Mouse (Mus musculus) gastrocnemius, adult 18-20 months (tissue): ENCODE measurements around the gene Gm10134. TPM values are rescaled to one million over a fixed set of nuclear protein-coding genes. Genes with fewer than 3 reads are reported as not detected.

Experiments used
- DNase-seq: peaks from one replicate; pipeline ENCODE4 v3.0.0; 2021; ENCODE audit warnings: low spot score
- total RNA-seq, 2 experiments: library from RNA; stranded (reverse); gene quantifications; 2 replicates each; pipeline ENCODE4 v1.2.3; 2021

Gene Gm10134
- total RNA-seq, 2 experiments from 2014 or later: 0.74 TPM; not detected in 1

GRCm38 (mm10) chr2:28530311-28530710 is 24.4 kb downstream of the Gm10134 start:
- DNase-seq: no peak

- DNase-seq: peak; percentile 91
Measured at GRCm38 (mm10) chr2:28532938-28533771, 27.3 kb downstream of the Gm10134 start.

DNA sequence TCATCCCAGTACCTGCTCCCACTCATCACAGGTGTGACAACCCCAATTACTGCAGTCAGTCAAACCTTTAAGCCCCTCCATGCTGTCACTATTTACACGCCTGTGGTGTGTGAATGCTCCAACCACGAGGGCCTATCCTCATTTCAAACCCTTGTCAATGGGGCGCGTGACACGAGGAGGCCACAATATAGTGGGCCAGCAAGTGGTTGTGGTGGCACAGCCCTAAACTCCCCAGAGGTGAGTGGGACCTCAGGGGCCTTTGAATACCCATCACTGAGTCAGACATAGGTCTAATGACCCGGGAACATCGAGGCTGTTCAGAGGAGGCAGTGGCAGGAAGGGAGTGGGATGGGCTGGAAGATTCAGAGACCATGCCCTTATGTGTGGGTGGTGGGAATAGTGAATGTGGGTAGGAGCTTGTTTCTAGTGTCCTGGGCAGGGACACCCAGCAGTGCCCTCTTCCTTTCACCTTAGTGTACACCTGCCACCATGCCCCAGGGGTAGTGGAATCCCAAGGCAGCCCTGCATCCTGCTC is 28.1 kb downstream of the Gm10134 start:
- no peak for DNase-seq

- DNase-seq: no peak
Measured at GRCm38 (mm10) chr2:28534436-28535262, 28.8 kb downstream of the Gm10134 start.

GRCm38 (mm10) chr2:28535263-28535540 is 29.3 kb downstream of the Gm10134 start:
- no peak for DNase-seq

DNA sequence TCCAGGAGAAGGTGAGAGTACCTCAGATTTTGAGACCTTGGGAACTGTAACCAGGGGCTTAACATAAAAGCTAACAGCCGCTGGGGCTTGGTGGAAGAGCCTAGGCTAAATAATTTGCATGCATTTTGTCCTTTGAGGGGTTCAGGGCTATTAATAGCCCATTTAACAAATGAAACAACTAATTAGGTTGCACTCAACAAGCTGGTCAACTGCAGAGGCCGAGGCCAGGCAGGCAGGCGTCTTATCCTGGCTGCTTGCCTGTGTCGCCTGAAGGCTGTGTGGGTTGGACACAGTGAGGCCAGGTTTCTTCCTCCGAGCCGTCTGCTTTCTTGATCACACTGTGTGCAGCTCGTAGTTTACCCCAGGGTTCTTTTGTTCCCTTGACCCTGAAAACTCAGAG is 29.8 kb downstream of the Gm10134 start:
- no peak for DNase-seq

DNA sequence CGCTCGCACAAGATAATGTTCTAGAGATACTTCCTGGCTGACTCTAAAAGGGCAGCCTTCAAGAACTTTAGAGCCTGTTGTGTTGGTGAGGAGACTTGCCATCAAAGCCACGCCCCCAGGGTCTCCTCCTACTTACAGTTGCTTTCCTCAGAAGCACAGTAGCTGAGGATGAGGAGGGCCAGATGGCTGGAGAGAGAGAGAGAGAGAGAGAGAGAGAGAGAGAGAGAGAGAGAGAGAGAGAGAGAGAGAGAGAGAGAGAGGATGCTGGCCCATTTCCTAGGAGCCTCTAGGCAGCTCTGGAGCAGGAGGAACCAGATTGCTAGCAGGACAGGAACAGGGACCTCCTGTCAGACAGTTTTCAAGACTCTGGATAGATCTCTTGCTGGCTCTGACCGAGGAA is 30.3 kb downstream of the Gm10134 start:
- DNase-seq: no peak

DNA sequence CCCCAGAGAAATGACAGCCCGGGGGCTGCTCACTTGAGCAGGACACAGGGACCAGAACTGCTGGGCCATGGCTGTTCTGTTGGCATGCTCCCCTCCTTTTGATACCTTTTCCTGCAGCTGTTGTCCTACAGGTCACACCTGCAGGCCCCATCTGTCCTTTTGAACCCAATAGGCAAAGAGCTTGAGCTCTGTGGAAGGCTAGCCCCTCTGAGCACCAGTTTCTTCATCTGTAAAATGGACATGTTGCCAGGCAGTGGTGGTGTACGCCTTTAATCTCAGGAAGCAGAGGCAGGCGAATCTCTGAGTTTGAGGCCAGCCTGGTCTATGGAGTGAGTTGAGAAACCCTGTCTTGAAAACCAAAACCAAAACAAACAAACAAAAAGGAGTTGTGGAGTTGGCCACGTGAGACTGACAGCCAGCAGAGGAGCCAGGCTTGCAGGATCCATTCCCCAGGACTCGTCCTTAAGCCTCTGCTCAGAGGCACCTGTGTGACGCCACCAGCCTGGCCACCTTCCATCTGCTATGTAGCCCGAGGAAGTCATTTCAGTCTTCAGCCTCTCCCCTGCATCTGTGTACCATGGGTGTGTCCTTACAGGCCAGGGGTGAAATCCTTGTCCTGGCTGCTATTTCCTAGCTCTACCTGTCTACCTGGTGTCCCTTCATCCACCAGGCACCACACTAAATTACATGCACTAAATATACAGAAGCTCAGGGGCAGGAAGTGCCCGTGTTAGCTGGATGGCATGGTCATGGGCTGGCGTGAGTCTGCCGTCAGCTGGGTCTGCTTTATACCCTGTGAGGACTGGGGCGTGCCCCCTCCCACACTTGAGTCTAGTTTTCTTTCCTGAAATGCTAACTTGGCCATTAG is 31.1 kb downstream of the Gm10134 start:
- no peak for DNase-seq

DNA sequence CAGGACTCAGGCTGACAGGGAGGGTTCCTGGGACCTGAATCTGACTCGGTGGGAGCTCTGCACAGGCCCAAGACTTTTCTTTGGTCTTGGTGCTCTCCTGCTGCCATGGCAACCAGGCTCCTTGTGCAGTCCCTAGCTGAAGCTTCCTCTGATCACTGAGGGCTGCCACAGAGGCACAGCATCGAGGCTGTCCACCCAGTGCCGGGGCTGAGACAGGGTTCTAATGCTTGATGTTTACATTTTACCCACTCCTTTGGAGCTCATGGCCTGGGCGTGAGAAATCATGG is 31.7 kb downstream of the Gm10134 start:
- no peak for DNase-seq

GRCm38 (mm10) chr2:28537995-28538816 is 32.3 kb downstream of the Gm10134 start:
- no peak for DNase-seq

- peak; percentile 71 for DNase-seq
Measured at GRCm38 (mm10) chr2:28538817-28539128, 32.9 kb downstream of the Gm10134 start.

DNA sequence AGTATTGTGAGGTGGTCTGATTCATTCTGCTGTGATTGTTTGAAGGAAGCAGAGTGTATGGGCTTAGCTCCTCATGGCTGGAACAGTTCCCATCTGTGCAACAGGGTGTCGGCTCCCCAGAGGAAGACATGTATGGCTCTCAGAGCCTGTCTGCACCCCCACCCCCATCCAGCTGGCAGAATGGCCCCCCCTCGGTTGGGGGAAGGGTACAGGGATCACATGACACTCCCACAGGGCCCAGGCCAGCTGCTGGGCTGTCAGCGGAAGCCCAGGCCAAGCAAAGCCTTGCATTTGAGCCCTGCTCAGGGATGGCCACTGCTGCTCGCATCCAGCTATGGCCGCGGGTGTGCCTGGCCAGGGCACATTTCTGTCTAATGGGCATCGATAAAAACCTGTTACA is 33.3 kb downstream of the Gm10134 start:
- DNase-seq: peak; percentile 86

GRCm38 (mm10) chr2:28539949-28540348 is 34.1 kb downstream of the Gm10134 start:
- DNase-seq: no peak

GRCm38 (mm10) chr2:28540587-28541227 is 34.8 kb downstream of the Gm10134 start:
- no peak for DNase-seq

GRCm38 (mm10) chr2:28543894-28544293 is 38.0 kb downstream of the Gm10134 start:
- no peak for DNase-seq

GRCm38 (mm10) chr2:28545976-28546375 is 40.1 kb downstream of the Gm10134 start:
- DNase-seq: no peak

DNA sequence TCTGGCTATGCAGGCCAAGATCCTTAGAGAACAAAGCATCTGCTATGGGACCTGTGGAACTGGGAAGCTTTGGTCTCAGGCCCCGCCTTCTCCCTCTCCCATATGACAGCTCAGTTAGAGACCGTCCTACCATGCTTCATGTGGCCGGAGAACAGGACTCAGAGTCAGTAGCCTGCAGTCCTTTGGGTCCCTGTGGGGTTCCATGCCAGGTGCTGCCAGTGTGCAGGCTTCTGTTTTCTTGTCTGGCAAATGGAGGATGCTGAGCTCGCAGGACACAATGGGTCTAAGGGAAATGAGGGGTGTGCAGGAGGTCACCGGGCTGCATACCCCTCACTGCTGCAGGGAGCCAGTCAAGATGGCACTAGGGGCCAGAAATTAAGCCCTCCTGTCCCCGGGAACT is 40.7 kb downstream of the Gm10134 start:
- no peak for DNase-seq

DNA sequence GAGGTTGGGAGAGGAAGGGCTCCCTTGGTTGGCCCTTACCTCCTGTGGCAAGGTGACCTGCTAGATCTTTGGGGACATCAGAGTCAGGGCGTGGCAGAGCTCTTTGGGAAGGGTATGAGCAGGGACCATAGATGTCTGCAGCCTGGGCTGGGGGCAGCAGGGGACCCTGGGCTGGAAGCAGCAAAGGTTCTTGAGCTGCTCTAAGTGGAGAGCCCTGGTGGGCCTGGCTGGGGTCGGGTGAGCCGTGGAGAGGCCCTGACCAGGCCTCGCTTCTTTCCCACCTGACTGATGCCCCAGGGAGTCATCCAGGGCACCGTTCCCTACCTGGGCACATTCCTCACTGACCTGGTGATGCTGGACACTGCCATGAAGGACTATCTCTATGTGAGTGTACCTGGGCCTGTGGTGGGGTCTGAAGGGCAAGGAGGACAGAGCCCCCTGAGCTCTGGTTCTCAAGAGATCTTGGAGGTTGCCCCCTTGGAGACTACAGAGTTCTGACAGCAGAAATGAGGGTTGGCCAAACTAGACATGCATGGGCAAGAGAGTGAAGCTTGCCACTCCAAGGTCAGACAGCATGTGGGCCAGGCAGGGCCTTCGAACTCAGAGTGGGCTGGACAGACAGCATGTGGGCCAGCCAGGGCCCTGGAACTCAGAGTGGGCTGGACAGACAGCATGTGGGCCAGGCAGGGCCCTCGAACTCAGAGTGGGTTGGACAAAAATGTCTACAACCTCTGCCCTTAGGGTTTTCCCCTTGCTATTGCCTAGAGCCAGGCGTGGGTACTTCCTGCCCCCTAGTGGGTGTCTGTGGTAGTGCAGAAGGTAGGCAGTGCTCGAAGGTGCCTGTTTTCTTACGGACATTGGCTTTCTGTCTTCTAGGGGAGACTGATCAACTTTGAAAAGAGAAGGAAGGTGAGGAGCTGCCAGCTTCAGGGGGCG is 41.6 kb downstream of the Gm10134 start:
- peak; percentile 90 for DNase-seq

GRCm38 (mm10) chr2:28549157-28549556 is 43.3 kb downstream of the Gm10134 start:
- DNase-seq: no peak
